Mouse (Mus musculus): ENCODE measurements around the gene Sipa1l1.

Gene Sipa1l1

GRCm38 (mm10) chr12:82369402-82370160 is 200.5 kb downstream of the Sipa1l1 start:
- in situ Hi-C loops (cut with MboI, MseI), result no loop called here

GRCm38 (mm10) chr12:82371266-82371665 is 202.1 kb downstream of the Sipa1l1 start:
- in situ Hi-C loops (cut with MboI, MseI), result no loop called here

- in situ Hi-C loops (cut with MboI, MseI), result no loop called here
Measured at GRCm38 (mm10) chr12:82374020-82374419, 204.9 kb downstream of the Sipa1l1 start.

GRCm38 (mm10) chr12:82382932-82383331 is 213.8 kb downstream of the Sipa1l1 start:
- in situ Hi-C loops (cut with MboI, MseI), result loop anchor here (10.0 kb wide), 1 partner anchor 1748 kb away; no protein-coding TSS in a partner anchor

- in situ Hi-C loops (cut with MboI, MseI), result loop anchor here (10.0 kb wide), 1 partner anchor 1750 kb away; no protein-coding TSS in a partner anchor
Measured at GRCm38 (mm10) chr12:82384719-82385118, 215.6 kb downstream of the Sipa1l1 start.

GRCm38 (mm10) chr12:82387042-82387441 is 217.9 kb downstream of the Sipa1l1 start:
- in situ Hi-C loops (cut with MboI, MseI), result loop anchor here (10.0 kb wide), 1 partner anchor 1752 kb away; no protein-coding TSS in a partner anchor

- in situ Hi-C loops (cut with MboI, MseI), result loop anchor here (10.0 kb wide), 1 partner anchor 1753 kb away; no protein-coding TSS in a partner anchor
Measured at GRCm38 (mm10) chr12:82387647-82388046, 218.5 kb downstream of the Sipa1l1 start.

- in situ Hi-C loops (cut with MboI, MseI), result loop anchor here (10.0 kb wide), 1 partner anchor 1753 kb away; no protein-coding TSS in a partner anchor
Measured at GRCm38 (mm10) chr12:82388144-82388543, 219.0 kb downstream of the Sipa1l1 start.

- in situ Hi-C loops (cut with MboI, MseI), result no loop called here
Measured at GRCm38 (mm10) chr12:82394118-82394861, 225.2 kb downstream of the Sipa1l1 start.

GRCm38 (mm10) chr12:82395194-82395593 is 226.1 kb downstream of the Sipa1l1 start:
- in situ Hi-C loops (cut with MboI, MseI), result no loop called here

- in situ Hi-C loops (cut with MboI, MseI), result no loop called here
Measured at GRCm38 (mm10) chr12:82397193-82397592, 228.1 kb downstream of the Sipa1l1 start.

- in situ Hi-C loops (cut with MboI, MseI), result no loop called here
Measured at GRCm38 (mm10) chr12:82397751-82398150, 228.6 kb downstream of the Sipa1l1 start.

GRCm38 (mm10) chr12:82398926-82399325 is 229.8 kb downstream of the Sipa1l1 start:
- in situ Hi-C loops (cut with MboI, MseI), result no loop called here

- in situ Hi-C loops (cut with MboI, MseI), result no loop called here
Measured at GRCm38 (mm10) chr12:82399971-82400720, 231.0 kb downstream of the Sipa1l1 start.

GRCm38 (mm10) chr12:82400783-82401182 is 231.7 kb downstream of the Sipa1l1 start:
- in situ Hi-C loops (cut with MboI, MseI), result no loop called here

- in situ Hi-C loops (cut with MboI, MseI), result no loop called here
Measured at GRCm38 (mm10) chr12:82401440-82401839, 232.3 kb downstream of the Sipa1l1 start.

GRCm38 (mm10) chr12:82402635-82403034 is 233.5 kb downstream of the Sipa1l1 start:
- in situ Hi-C loops (cut with MboI, MseI), result no loop called here

- in situ Hi-C loops (cut with MboI, MseI), result no loop called here
Measured at GRCm38 (mm10) chr12:82407531-82408255, 238.6 kb downstream of the Sipa1l1 start.

- in situ Hi-C loops (cut with MboI, MseI), result no loop called here
Measured at GRCm38 (mm10) chr12:82408486-82408885, 239.4 kb downstream of the Sipa1l1 start.

- in situ Hi-C loops (cut with MboI, MseI), result loop anchor here (10.0 kb wide), 1 partner anchor 1065 kb away; no protein-coding TSS in a partner anchor
Measured at GRCm38 (mm10) chr12:82409686-82410472, 240.8 kb downstream of the Sipa1l1 start.
